Mouse (Mus musculus) liver, postnatal 0 days (tissue): ENCODE measurements around the gene Zswim1.

Source experiments
- CTCF ChIP-seq: sonication (generic); IDR thresholded peaks from 2 replicates; pipeline ENCODE4 v1.5.1; 2016; ENCODE audit warnings: antibody characterized with exemption, low read depth
- EP300 ChIP-seq: IDR thresholded peaks from 2 replicates; pipeline ENCODE4 v1.6.1; 2016; ENCODE audit warnings: antibody characterized with exemption, low read depth, mild to moderate bottlenecking

DNA sequence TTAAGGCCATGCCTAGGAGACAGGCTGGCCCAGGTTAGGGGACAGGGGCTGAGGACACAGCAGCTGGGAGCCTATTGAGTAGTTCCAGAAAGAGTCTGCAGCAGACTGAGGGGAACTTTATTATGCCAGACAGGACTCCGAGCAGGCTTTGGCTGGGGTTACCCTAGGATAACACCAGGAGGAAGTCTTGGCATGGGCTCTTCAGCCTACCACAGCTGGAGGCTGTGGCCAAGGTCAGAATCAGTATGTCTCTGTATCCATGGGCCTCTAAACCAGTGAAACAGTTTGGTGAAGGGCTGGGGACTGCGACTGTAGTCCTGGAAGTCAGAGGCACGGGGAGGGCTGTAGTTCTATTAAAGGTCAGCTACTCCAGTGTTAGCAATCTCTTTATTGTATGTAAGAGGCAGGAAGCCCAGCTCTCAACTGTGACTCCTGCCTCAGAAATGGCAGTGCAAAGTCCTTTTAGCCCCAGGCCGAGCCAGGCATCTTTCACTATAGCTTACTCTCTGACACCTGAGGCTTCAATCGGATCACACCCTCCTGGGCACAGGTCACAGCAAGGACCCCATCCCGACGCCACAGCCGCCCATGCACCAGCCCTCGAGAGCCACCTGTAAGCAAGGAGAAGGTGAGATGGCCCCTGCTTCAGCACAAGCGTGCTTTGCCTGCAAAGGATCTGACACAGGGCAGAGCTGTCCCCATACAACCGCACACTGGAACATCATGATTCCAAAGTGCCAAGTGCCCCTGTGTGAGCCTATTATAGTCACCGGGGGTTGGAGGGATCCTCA is 29.9 kb upstream of the Zswim1 start:
- TF ChIP-seq CTCF: no peak
- no peak for TF ChIP-seq EP300
